Mouse (Mus musculus) thymus, postnatal 4 days (tissue): ENCODE measurements around the gene Wdr17.

Source experiments
- DNase-seq: peaks from one replicate; pipeline ENCODE4 v3.0.0; 2021

Wdr17 gene

GRCm38 (mm10) chr8:54886987-54887785 is at the start of gene Wdr17:
TSS of gene Wdr17 (minus strand) at chr8:54887184.
- no peak for DNase-seq

- DNase-seq: no peak
Observed at GRCm38 (mm10) chr8:54932306-54932705, 45.3 kb upstream of the Wdr17 start.

GRCm38 (mm10) chr8:54924936-54925335 is 38.0 kb upstream of the Wdr17 start:
- DNase-seq: no peak

GRCm38 (mm10) chr8:54922160-54922855 is 35.3 kb upstream of the Wdr17 start:
- no peak for DNase-seq

- DNase-seq: no peak
Observed at GRCm38 (mm10) chr8:54917710-54918109, 30.7 kb upstream of the Wdr17 start.

GRCm38 (mm10) chr8:54912891-54913290 is 25.9 kb upstream of the Wdr17 start:
- DNase-seq: no peak

- DNase-seq: no peak
Observed at GRCm38 (mm10) chr8:54899444-54899843, 12.5 kb upstream of the Wdr17 start.

- no peak for DNase-seq
Observed at GRCm38 (mm10) chr8:54894637-54895322, 7.8 kb upstream of the Wdr17 start.

- DNase-seq: no peak
Observed at GRCm38 (mm10) chr8:54894180-54894579, 7.2 kb upstream of the Wdr17 start.

- DNase-seq: no peak
Observed at GRCm38 (mm10) chr8:54886560-54886959, 424 bp downstream of the Wdr17 start.

GRCm38 (mm10) chr8:54876458-54876857 is 10.5 kb downstream of the Wdr17 start:
- DNase-seq: no peak

- no peak for DNase-seq
Observed at GRCm38 (mm10) chr8:54864761-54865064, 22.3 kb downstream of the Wdr17 start.

- DNase-seq: no peak
Observed at GRCm38 (mm10) chr8:54864038-54864760, 22.8 kb downstream of the Wdr17 start.

- DNase-seq: no peak
Observed at GRCm38 (mm10) chr8:54836029-54836959, 50.7 kb downstream of the Wdr17 start.

GRCm38 (mm10) chr8:54829794-54830426 is 57.1 kb downstream of the Wdr17 start:
- no peak for DNase-seq

GRCm38 (mm10) chr8:54827974-54828373 is 59.0 kb downstream of the Wdr17 start:
- no peak for DNase-seq

- DNase-seq: no peak
Observed at GRCm38 (mm10) chr8:54822956-54823355, 64.0 kb downstream of the Wdr17 start.

- no peak for DNase-seq
Observed at GRCm38 (mm10) chr8:54818651-54819050, 68.3 kb downstream of the Wdr17 start.

- DNase-seq: no peak
Observed at GRCm38 (mm10) chr8:54808217-54808616, 78.8 kb downstream of the Wdr17 start.

- no peak for DNase-seq
Observed at GRCm38 (mm10) chr8:54806173-54806572, 80.8 kb downstream of the Wdr17 start.

- no peak for DNase-seq
Observed at GRCm38 (mm10) chr8:54792699-54793061, 94.3 kb downstream of the Wdr17 start.
